Comparison of ENCODE assay signal across 29 mouse cellular contexts in genomic region chr1:90997136-90997535, GRCm38 (mm10). TPM values are rescaled to one million over a fixed set of nuclear protein-coding genes. Genes with fewer than 3 reads are reported as not detected.
DNase-seq lines count a peak whose midpoint lies in the region; ATAC-seq lines count a peak whose summit lies in the region.
"Had no signal": no experiment of that assay in that cellular context is flagged by ENCODE, and none has a peak within 500 bp of the region (broad histone marks: within the 10 kb centered on the region; RNA-seq: fewer than 3 reads in every experiment).

No protein-coding gene starts in this region.

- H3K4me1 ChIP-seq in heart, embryonic 13.5 days = peaks cover 44% of the 10 kb centered on the region

- ATAC-seq in heart, embryonic 13.5 days (ENCODE audit: extremely low read depth, insufficient number of reproducible peaks, low FRiP score, low TSS enrichment) = no peak
- peak; percentile 48; the same call in 1 of the 2 replicates for ATAC-seq in megakaryocyte-erythroid progenitor cell, adult 5-6 weeks (replicated peaks; ENCODE audit: low FRiP score, low TSS enrichment, poor library complexity, severe bottlenecking)
- ATAC-seq: activated CD4-positive, CD25-positive, alpha-beta regulatory T cell, adult 4 months; forebrain, embryonic 13.5 days; forebrain, embryonic 16.5 days; hindbrain, embryonic 16.5 days; intestine, embryonic 15.5 days had no signal

- 35% methylated on average over 4 of the region's 4 CpGs for WGBS in heart, embryonic 13.5 days

- H3K4me2 ChIP-seq in heart, embryonic 13.5 days = no peak overlapping the region
- H3K4me2 ChIP-seq: intestine, embryonic 15.5 days had no signal

- H3K9ac ChIP-seq in heart, embryonic 13.5 days = peak overlapping the region; percentile 97; the same call in 1 of the 2 replicates
- H3K9ac ChIP-seq: forebrain, embryonic 13.5 days; hindbrain, embryonic 13.5 days; intestine, embryonic 15.5 days had no signal

- no peaks in the 10 kb centered on the region; the same call in 1 of the 2 replicates for H3K9me3 ChIP-seq in heart, embryonic 13.5 days
- H3K9me3 ChIP-seq: hindbrain, embryonic 13.5 days; intestine, embryonic 15.5 days had no signal

- H3K27me3 ChIP-seq in heart, embryonic 13.5 days (replicated peaks) = no peaks in the 10 kb centered on the region
- H3K27me3 ChIP-seq: heart, embryonic 12.5 days; hindbrain, embryonic 13.5 days; intestine, embryonic 15.5 days had no signal

- H3K27ac ChIP-seq in heart, embryonic 13.5 days (replicated peaks) = peak overlapping the region; percentile 99; the same call in 1 of the 2 replicates
- H3K27ac ChIP-seq: forebrain, embryonic 10.5 days; forebrain, embryonic 13.5 days; hindbrain, embryonic 10.5 days; hindbrain, embryonic 13.5 days; intestine, embryonic 15.5 days had no signal

- H3K36me3 ChIP-seq in heart, embryonic 13.5 days = no peaks in the 10 kb centered on the region
- H3K36me3 ChIP-seq: hindbrain, embryonic 13.5 days; intestine, embryonic 15.5 days had no signal

- H3K4me3 ChIP-seq in heart, embryonic 13.5 days = no peak overlapping the region
- H3K4me3 ChIP-seq: hindbrain, embryonic 13.5 days; intestine, embryonic 15.5 days had no signal

- DNase-seq in heart, adult 9 months (ENCODE audit: low spot score in 2 of 2) = no peak
- DNase-seq in testis, postnatal 10 days (ENCODE audit: low spot score) = peak; percentile 21
- no peak for DNase-seq in testis, postnatal 14 days (ENCODE audit: low spot score)
- DNase-seq in thymus, postnatal 4 days = no peak
- DNase-seq: adrenal gland, postnatal 10 days; adrenal gland, postnatal 36 days; cerebellum, adult 18-20 months; cerebellum, adult 9-10 months; cerebellum, postnatal 14 days; gastrocnemius, postnatal 10 days had no signal

RNA-seq across cellular contexts. Expression of gene Lrrfip1, which starts 1.4 kb away (rescaled TPM):
- polyA plus RNA-seq in heart, embryonic 13.5 days (2015; fragmentation: Nextera tagmentation; extraction: Ambion mirVana) = 122 and 137 TPM in 2 replicates
- total RNA-seq in megakaryocyte-erythroid progenitor cell, adult 5-6 weeks (2014; fragmentation: Nextera tagmentation) = 29.4 and 35.8 TPM in 2 replicates
- total RNA-seq in megakaryocyte-erythroid progenitor cell, adult 5-6 weeks (2017) = 42.4 and 70.7 TPM in 2 replicates

RNA-seq across cellular contexts. Expression of gene Rab17, which starts 27.7 kb away (rescaled TPM):
- polyA plus RNA-seq in heart, embryonic 13.5 days (2015; fragmentation: Nextera tagmentation; extraction: Ambion mirVana) = 0.57 and 1.5 TPM in 2 replicates
- total RNA-seq in megakaryocyte-erythroid progenitor cell, adult 5-6 weeks (2014; fragmentation: Nextera tagmentation) = 0.69 TPM in 1 of 2 replicates, not detected in the other
- 0.47 and 1.1 TPM in 2 replicates for total RNA-seq in megakaryocyte-erythroid progenitor cell, adult 5-6 weeks (2017)
- total RNA-seq: adrenal gland, postnatal 36 days; gastrocnemius, adult 18-20 months; gastrocnemius, postnatal 10 days; gastrocnemius, postnatal 36 days had no signal
- polyA plus RNA-seq: activated CD4-positive, CD25-positive, alpha-beta regulatory T cell, adult 4 months; forebrain, embryonic 13.5 days had no signal

RNA-seq across cellular contexts. Expression of gene Prlh, which starts 44.2 kb away (rescaled TPM):
- polyA plus RNA-seq in heart, embryonic 13.5 days (2015; fragmentation: Nextera tagmentation; extraction: Ambion mirVana) = not detected in 2 replicates
- total RNA-seq in megakaryocyte-erythroid progenitor cell, adult 5-6 weeks (2014; fragmentation: Nextera tagmentation) = not detected in 2 replicates
- not detected in 2 replicates for total RNA-seq in megakaryocyte-erythroid progenitor cell, adult 5-6 weeks (2017)
- total RNA-seq: adrenal gland, postnatal 10 days; adrenal gland, postnatal 36 days; ES-E14; gastrocnemius, adult 18-20 months; gastrocnemius, postnatal 10 days; gastrocnemius, postnatal 36 days; granulocyte monocyte progenitor cell, adult 5-6 weeks; heart, postnatal 25 days had no signal
- polyA plus RNA-seq: activated CD4-positive, CD25-positive, alpha-beta regulatory T cell, adult 4 months; embryonic facial prominence, embryonic 11.5 days; embryonic facial prominence, embryonic 14.5 days; forebrain, embryonic 10.5 days; forebrain, embryonic 13.5 days; forebrain, embryonic 16.5 days; heart, embryonic 12.5 days; heart, embryonic 16.5 days; hindbrain, embryonic 10.5 days; hindbrain, embryonic 13.5 days; hindbrain, embryonic 16.5 days; intestine, embryonic 15.5 days had no signal
